Mouse (Mus musculus) neural tube, embryonic 12.5 days (tissue): ENCODE results near the gene Cdca4. TPM values are rescaled to one million over a fixed set of nuclear protein-coding genes. Genes with fewer than 3 reads are reported as not detected.

ENCODE experiments used
- ATAC-seq: fragments of 200-750 bp; cut with Nextera tagmentation; 2 replicates; pipeline ENCODE4 v1.8.0; 2017; ENCODE audit warnings: low read depth, mild to moderate bottlenecking, moderate TSS enrichment, moderate library complexity; ENCODE audit not compliant: low FRiP score
- H3K27ac ChIP-seq: fragments of 300-500 bp; sonication (generic); 2 replicates; pipeline ENCODE4 v1.5.1; 2016
- H3K27me3 ChIP-seq: fragments of 300-500 bp; sonication (generic); replicated peaks from 2 replicates; pipeline ENCODE4 v1.6.1; 2016; ENCODE audit warnings: mild to moderate bottlenecking
- H3K36me3 ChIP-seq: fragments of 300-500 bp; sonication (generic); 2 replicates; pipeline ENCODE4 v1.6.1; 2016; ENCODE audit warnings: mild to moderate bottlenecking
- H3K4me1 ChIP-seq: fragments of 300-500 bp; sonication (generic); 2 replicates; pipeline ENCODE4 v1.6.1; 2016
- H3K4me2 ChIP-seq: fragments of 300-500 bp; sonication (generic); replicated peaks from 2 replicates; pipeline ENCODE4 v1.6.1; 2016; ENCODE audit warnings: mild to moderate bottlenecking
- H3K4me3 ChIP-seq: fragments of 300-500 bp; sonication (generic); 2 replicates; pipeline ENCODE4 v1.5.1; 2016
- H3K9ac ChIP-seq: fragments of 300-500 bp; sonication (generic); 2 replicates; pipeline ENCODE4 v1.6.1; 2016; ENCODE audit warnings: mild to moderate bottlenecking
- H3K9me3 ChIP-seq: fragments of 300-500 bp; sonication (generic); 2 replicates; pipeline ENCODE4 v1.6.1; 2016; ENCODE audit warnings: mild to moderate bottlenecking
- WGBS: fragments of 180-500 bp; shearing (Covaris S2); methylation state at CpG from one replicate; pipeline ENCODE4 v1.1.7; 2016; 5-methylcytosine and 5-hydroxymethylcytosine counted together
- polyA plus RNA-seq: library from polyadenylated mRNA; unstranded; fragments of >200 nt; fragmentation: Nextera tagmentation; extraction: Ambion mirVana; gene quantifications from 2 replicates; pipeline ENCODE4 v1.2.1, GENCODE M21; 2016

Gene Cdca4
- polyA plus RNA-seq, 1 experiment from 2014 or later, result 103 TPM

DNA sequence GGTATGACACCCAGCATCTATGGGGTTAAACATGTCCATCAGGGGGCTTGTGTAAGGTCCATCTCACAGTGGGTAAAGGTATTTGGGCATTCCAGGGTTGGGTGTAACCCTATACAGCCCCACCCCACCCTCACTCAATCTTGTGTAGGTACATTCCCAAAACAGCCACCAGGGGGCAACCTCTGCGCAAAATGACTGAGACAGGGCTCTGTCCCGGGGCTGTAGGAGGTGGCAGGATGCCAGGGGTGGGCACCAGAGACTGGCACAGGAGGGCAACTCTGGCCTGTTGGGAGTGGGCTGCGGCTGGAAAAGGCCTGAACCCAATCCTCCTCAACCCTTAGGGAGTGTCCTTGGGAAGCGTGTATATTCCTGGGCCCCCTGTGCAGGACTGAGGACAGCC lies 28.7 kb downstream of the Cdca4 start:
- H3K9me3 ChIP-seq, result no peaks in the 10 kb centered on the region
- peaks cover 19% of the 10 kb centered on the region for H3K4me1 ChIP-seq
- no peak overlapping the region for H3K9ac ChIP-seq
- H3K4me3 ChIP-seq, result no peak overlapping the region
- H3K27me3 ChIP-seq, result peaks cover 36% of the 10 kb centered on the region
- H3K36me3 ChIP-seq, result no peaks in the 10 kb centered on the region
- WGBS, result 14% methylated on average over 4 of the region's 4 CpGs
- ATAC-seq, result 0 out of 2 replicates have a peak, but pooled peaks have one; percentile 14
- no peak overlapping the region for H3K4me2 ChIP-seq
- H3K27ac ChIP-seq, result no peak overlapping the region

DNA sequence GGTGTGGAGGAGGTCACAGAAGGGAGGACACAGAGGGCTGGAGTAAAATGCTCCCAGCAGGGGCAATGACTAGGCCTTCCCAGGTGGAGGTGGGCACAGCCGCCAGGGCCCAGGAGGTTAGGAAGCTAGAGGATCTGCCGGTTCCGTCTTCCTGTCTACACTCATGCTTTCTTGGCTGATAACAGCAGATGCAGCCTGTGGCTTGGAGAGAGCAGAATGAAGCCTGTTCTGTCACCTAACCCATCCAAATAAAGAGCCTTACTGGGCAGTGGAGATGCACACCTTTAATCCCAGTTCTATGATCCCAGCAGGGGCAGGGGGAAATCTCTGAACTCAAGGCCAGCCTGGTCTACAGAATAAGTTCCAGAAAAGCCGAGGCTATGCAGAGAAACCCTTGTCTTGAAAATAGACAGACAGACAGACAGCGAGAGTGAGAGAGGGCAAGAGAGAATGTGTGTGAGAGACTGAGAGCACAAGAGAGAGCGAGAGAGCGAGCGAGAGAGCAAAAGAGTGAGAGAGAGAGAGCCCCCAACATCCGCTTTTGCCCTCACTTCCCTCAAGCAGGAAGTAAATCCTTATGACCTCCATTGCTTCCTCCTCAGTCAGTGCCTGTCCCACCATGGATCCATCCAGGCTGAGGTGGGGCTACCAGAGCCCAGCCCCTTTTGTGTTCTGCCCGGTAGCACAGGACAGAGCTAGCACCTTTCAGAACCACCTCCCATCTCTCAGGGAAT lies 29.8 kb downstream of the Cdca4 start:
- no peak overlapping the region for H3K4me2 ChIP-seq
- no peak overlapping the region for H3K9ac ChIP-seq
- WGBS, result 79% methylated on average over 10 of the region's 10 CpGs
- H3K27me3 ChIP-seq, result peaks cover 30% of the 10 kb centered on the region
- ATAC-seq, result no peak
- no peak overlapping the region for H3K27ac ChIP-seq
- no peaks in the 10 kb centered on the region for H3K36me3 ChIP-seq
- H3K4me1 ChIP-seq, result peaks cover 21% of the 10 kb centered on the region
- H3K4me3 ChIP-seq, result no peak overlapping the region
- H3K9me3 ChIP-seq, result no peaks in the 10 kb centered on the region

DNA sequence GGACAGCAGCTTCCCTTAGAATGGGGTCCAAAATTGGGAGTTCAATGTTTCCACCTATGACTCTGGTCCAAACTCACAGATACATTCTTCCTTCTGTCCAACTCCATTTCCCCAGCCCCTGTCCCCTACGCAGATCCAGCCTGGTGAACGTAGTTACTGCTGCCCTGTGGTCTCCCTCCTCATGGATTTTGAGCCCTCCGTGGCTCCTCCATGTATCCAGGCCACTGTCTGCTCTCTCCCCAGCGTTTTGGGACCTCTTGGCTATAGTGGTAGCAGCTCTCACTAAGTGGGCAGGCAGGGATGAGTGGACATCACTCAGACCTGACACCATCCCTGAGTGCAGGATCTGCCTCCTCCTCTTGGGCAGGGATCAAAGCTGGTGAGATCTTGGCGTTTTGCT lies 30.5 kb downstream of the Cdca4 start:
- ATAC-seq, result no peak
- no peaks in the 10 kb centered on the region for H3K9me3 ChIP-seq
- H3K27ac ChIP-seq, result no peak overlapping the region
- no peaks in the 10 kb centered on the region for H3K36me3 ChIP-seq
- H3K27me3 ChIP-seq, result peaks cover 30% of the 10 kb centered on the region
- no peak overlapping the region for H3K4me2 ChIP-seq
- H3K4me3 ChIP-seq, result no peak overlapping the region
- WGBS, result 75% methylated on average over 5 of the region's 5 CpGs
- peaks cover 25% of the 10 kb centered on the region for H3K4me1 ChIP-seq
- no peak overlapping the region for H3K9ac ChIP-seq

DNA sequence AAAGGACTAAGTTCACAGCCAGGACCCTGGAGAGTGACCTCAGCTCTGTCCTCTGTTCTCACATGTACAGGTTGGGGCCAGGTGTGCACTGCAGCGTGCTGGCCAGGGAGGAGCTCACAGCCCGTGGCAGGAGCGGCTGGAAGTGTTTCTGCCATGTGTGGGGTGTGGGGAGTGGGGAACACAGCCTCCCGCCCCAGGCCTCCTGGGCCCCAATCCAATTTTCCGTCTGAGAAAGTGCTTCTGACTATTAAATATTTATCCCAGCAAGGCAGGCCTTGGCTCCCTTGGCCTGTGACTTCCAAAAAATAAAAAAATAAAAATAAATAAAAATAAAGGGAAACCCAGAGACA lies 30.9 kb downstream of the Cdca4 start:
- Histone ChIP-seq H3K36me3 (no peaks in the 10 kb centered on the region), H3K9me3 (no peaks in the 10 kb centered on the region), H3K4me3 (no peak overlapping the region), H3K4me1 (peaks cover 25% of the 10 kb centered on the region), H3K9ac (no peak overlapping the region), H3K4me2 (no peak overlapping the region), H3K27ac (no peak overlapping the region), H3K27me3 (peaks cover 26% of the 10 kb centered on the region)
- 42% methylated on average over 5 of the region's 5 CpGs for WGBS
- ATAC-seq, result no peak

DNA sequence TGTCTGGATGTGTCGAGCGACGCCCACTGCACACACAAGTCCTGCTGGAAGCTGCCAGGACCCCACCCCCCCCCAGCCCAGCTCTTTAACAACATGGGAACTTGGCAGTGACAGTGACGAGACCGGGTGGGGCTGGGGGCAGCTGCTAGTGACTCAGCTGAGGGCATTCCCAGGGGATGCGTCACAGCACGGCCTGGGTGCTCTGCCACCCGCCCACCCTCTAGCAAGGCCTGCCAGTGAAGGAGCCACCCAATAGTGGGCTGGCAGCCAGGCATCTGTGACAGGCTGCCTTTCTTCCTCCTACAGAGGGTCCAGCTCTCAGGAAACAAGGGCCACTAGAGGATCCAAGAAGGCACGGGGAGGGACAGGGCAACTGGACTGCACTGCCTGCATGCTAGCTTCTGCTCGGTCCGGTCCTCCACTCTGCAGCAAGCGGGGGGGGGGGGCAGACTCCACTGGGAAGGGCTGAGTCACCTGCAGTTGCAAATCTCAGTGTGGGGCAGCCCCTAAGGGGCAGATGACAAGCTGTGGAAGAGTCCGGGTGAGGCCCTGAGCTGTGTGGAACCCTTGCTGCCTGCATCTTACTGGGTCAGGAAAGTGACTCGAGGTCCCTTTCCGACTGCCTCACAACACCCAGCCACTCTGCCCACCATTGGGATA lies 31.4 kb downstream of the Cdca4 start:
- H3K4me1 ChIP-seq, result peaks cover 20% of the 10 kb centered on the region

DNA sequence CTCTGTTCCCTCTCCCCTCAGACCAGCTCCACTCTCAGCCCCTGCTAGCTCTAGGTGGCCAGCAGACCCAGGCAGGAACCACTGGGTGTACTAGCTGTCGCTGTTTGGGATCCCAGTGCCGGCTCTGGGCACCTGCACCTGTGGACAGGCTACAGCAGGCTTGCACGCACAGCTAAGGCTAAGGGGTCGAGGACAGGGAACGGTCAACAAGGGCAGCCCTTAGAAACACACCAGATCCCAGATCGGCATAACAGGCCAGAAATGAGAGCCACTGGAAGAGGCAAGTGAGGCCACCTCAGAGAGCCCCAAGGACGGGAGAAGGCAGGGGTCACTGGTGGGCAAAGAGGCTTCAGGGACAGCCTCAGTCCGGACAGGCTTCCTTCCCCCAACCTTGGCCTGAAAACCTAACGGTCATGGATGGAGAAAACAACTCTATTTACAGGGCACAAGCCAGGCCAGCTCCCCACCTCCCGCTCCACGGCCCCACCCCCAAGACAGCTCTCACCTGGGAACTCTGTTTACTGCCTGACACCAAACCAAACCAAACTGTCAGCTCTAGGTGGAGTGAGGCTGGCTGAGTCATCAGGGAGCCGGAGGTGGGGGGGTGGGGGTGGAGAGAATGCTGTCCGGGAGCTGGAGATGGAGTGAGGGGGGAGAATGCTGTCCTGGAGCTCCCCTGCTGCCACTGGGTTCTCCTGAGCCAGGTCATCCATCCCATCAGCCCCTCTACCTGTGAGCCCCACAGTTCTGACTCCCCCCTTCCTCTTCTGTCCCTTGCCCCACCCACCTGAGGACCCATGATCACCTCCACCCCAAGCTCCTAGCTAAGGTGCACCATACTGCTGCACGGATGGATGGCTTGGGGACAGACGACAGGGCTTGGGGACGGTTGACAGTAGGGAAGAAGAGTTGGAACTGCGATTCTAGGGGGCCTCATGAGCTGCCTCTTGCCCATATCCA lies 32.4 kb downstream of the Cdca4 start:
- no peak overlapping the region for H3K9ac ChIP-seq
- 56% methylated on average over 17 of the region's 17 CpGs for whole genome bisulfite sequencing
- no peak for ATAC-seq
- peaks cover 10% of the 10 kb centered on the region for H3K4me1 ChIP-seq
- no peaks in the 10 kb centered on the region for H3K9me3 ChIP-seq
- H3K27me3 ChIP-seq, result peaks cover 18% of the 10 kb centered on the region
- H3K27ac ChIP-seq, result no peak overlapping the region
- no peaks in the 10 kb centered on the region for H3K36me3 ChIP-seq
- no peak overlapping the region for H3K4me3 ChIP-seq
- no peak overlapping the region for H3K4me2 ChIP-seq

More for the DNA sequence above, 31.4 kb downstream of the Cdca4 start:
- Histone ChIP-seq H3K4me2 (no peak overlapping the region), H3K27me3 (peaks cover 21% of the 10 kb centered on the region), H3K9ac (no peak overlapping the region), H3K4me3 (no peak overlapping the region), H3K9me3 (no peaks in the 10 kb centered on the region), H3K27ac (no peak overlapping the region), H3K36me3 (no peaks in the 10 kb centered on the region)
- WGBS, result 73% methylated on average over 15 of the region's 15 CpGs
- no peak for ATAC-seq

DNA sequence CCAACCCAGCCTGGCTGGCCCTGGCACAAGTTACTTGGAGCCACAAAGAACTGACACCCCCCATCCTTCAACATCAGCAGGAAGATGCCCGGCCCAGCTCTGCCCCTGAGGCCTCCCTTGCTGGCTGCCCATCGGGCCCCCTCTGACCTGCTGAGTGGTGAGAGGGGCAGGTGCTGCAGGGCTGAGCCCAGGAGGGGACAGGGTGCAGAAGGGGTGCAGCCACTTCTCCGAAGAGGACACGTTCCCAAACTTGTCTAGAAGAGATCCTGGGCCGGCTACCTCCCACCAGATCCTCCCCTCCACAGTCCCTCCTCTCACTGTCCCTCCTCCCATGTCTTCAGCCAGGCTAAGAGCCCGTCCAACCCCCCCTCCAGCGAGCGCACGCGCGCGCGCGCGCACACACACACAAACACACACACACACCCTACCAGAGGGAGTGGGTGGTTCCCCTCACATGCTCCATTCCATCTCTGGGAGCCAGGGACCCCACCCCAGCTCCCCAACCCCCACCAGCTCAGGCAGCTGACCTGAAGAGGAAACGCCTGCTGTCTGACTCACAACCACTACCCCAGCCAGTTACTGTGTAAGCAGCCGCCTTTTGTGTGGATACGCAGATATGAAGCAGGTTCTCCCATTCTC lies 33.6 kb downstream of the Cdca4 start:
- H3K36me3 ChIP-seq, result no peaks in the 10 kb centered on the region
- peaks cover 6% of the 10 kb centered on the region for H3K4me1 ChIP-seq
- no peak for ATAC-seq
- no peak overlapping the region for H3K9ac ChIP-seq
- H3K27me3 ChIP-seq, result peaks cover 8% of the 10 kb centered on the region
- H3K9me3 ChIP-seq, result no peaks in the 10 kb centered on the region
- H3K27ac ChIP-seq, result no peak overlapping the region
- H3K4me2 ChIP-seq, result 0 out of 2 replicates have a peak overlapping the region, but pooled peaks have one; percentile 9
- 72% methylated on average over 18 of the region's 18 CpGs for WGBS
- no peak overlapping the region for H3K4me3 ChIP-seq

DNA sequence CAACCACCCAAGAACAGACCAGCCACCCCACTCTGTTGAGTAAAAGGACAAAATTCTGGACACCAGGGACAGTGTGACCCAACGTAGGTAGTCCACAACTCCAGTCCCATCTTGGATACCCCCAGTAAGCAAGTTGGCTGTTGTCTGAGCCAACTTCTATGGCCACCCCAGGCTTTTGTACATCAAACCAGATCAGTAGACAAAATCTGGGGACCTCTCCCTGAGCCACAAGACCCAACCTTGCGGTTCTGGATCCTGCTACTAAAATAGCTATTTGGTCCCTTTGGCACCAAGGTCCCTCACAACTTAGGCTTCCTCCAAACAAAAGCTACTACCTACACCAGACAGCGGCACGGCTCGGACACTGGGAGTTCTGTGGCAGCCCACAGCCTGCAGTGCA lies 34.2 kb downstream of the Cdca4 start:
- H3K27me3 ChIP-seq, result peaks cover 5% of the 10 kb centered on the region
- H3K36me3 ChIP-seq, result no peaks in the 10 kb centered on the region
- 91% methylated on average over 5 of the region's 5 CpGs for WGBS
- no peak overlapping the region for H3K9ac ChIP-seq
- no peaks in the 10 kb centered on the region for H3K9me3 ChIP-seq
- H3K4me2 ChIP-seq, result no peak overlapping the region
- no peak for ATAC-seq
- H3K4me3 ChIP-seq, result no peak overlapping the region
- H3K4me1 ChIP-seq, result peaks cover 6% of the 10 kb centered on the region
- no peak overlapping the region for H3K27ac ChIP-seq

DNA sequence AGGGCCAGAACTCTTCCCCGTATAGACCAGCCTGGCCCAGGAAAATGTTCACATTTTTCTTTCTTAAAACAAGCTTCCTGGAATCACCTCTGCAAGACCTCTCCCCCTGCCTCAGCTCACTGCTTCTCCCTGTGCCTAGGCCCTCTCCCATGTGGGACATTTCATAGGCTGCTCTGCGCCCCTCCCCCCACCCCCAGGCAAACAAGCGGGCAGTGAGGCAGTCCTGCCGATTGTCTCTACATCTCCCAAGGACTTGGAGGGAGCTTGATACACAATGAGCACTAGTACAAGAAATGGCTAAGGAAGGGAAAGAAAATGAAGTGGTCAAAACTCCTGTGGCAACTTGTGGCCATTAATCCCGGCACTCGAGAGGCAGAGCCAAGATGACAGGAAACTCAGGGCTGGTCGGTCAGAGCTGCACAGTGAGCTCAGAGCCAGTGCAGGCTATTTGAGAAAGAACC lies 34.8 kb downstream of the Cdca4 start:
- no peak for ATAC-seq
- Histone ChIP-seq H3K4me2 (no peak overlapping the region), H3K27me3 (peaks cover 3% of the 10 kb centered on the region; the same call in 1 of the 2 replicates), H3K36me3 (no peaks in the 10 kb centered on the region), H3K9ac (no peak overlapping the region), H3K9me3 (no peaks in the 10 kb centered on the region), H3K4me1 (peaks cover 6% of the 10 kb centered on the region), H3K4me3 (no peak overlapping the region), H3K27ac (no peak overlapping the region)
- 36% methylated on average over 7 of the region's 7 CpGs for WGBS

DNA sequence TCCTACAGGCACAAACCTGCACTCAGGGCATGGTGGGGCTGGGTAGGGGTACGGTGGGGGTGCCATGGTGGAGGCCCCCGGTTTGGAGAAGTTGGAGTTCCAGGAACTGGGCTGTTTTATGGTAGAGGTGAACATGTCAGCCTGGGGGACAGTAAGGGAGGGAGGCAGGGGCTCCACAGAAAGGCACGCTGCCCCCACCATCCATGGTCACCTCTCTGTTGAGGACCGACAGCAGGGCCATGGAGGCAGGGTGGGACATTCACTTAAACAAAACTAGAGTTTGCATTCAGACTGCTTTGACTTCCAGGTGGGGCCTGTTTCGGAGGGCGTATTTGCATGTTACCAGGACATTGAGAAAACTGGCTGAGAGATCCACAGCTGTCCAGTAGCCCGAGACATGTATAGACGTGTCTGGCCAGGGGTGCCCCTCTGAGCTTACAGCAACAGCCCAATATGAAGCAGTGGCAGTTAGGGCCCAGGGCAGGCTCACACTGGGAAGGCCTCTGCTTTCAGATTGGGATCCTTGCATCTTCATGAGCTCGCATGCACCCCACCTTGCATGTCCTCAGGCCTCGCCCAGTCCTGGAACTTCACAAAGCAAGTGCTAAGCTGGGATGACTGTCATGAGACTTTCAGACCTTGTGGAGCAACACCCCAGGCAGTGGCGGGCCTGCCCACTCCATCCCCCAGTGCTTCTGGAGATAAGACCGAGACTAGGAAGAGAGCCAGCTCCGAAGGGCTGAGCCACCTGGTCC lies 35.4 kb downstream of the Cdca4 start:
- no peak overlapping the region for H3K9ac ChIP-seq
- ATAC-seq, result no peak
- 81% methylated on average over 13 of the region's 13 CpGs for WGBS
- H3K4me2 ChIP-seq, result no peak overlapping the region
- H3K27ac ChIP-seq, result no peak overlapping the region
- H3K4me3 ChIP-seq, result no peak overlapping the region
- H3K27me3 ChIP-seq, result peaks cover 3% of the 10 kb centered on the region; the same call in 1 of the 2 replicates
- H3K9me3 ChIP-seq, result no peaks in the 10 kb centered on the region
- no peaks in the 10 kb centered on the region for H3K36me3 ChIP-seq
- peaks cover 6% of the 10 kb centered on the region for H3K4me1 ChIP-seq

DNA sequence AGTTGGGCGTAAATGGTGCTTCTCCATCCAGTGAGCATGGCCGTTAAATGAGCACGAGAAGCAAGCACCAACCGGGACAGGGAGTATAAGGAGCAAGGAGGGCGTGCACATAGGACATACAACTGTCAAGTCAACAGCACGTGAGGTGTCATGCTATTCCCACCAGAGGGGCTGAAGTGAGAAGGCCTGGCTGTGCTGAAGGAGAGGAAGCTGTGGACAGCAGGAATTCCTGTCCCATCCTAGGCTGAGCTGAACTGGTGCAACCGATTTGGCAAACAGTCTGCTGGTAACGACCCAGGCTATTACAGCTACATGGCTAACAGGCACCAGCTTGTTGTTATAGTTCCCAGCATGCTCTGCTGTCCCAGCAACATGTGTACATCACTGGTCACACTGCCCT lies 38.2 kb downstream of the Cdca4 start:
- 77% methylated on average over 8 of the region's 8 CpGs for WGBS

More for the DNA sequence above, 38.2 kb downstream of the Cdca4 start:
- Histone ChIP-seq H3K27ac (no peak overlapping the region), H3K9ac (no peak overlapping the region), H3K27me3 (no peaks in the 10 kb centered on the region), H3K4me2 (no peak overlapping the region), H3K9me3 (no peaks in the 10 kb centered on the region), H3K4me1 (peaks cover 6% of the 10 kb centered on the region), H3K36me3 (no peaks in the 10 kb centered on the region), H3K4me3 (no peak overlapping the region)
- no peak for ATAC-seq
